Mouse (Mus musculus) heart, adult 18-20 months (tissue): Measurements from ENCODE around the gene Fabp7. TPM values are rescaled to one million over a fixed set of nuclear protein-coding genes. Genes with fewer than 3 reads are reported as not detected.

Source experiments
- DNase-seq, 2 experiments: peaks; one replicate each; pipeline ENCODE4 v3.0.0; 2021 to 2022; ENCODE audit warnings: mixed read lengths in 1 of 2
- total RNA-seq, 2 experiments: library from RNA; stranded (reverse); gene quantifications; 2 replicates each; pipeline ENCODE4 v1.2.3; 2021

The Fabp7 gene
- total RNA-seq, 2 experiments from 2014 or later = 0.36 to 1.0 TPM

GRCm38 (mm10) chr10:57807754-57808153, 23.1 kb downstream of the Fabp7 start:
- no peak for DNase-seq

- no peak for DNase-seq
Measured at GRCm38 (mm10) chr10:57812161-57812856, 27.6 kb downstream of the Fabp7 start.

GRCm38 (mm10) chr10:57814295-57814694, 29.6 kb downstream of the Fabp7 start:
- no peak for DNase-seq

GRCm38 (mm10) chr10:57815869-57816268, 31.2 kb downstream of the Fabp7 start:
- no peak for DNase-seq

GRCm38 (mm10) chr10:57819209-57819608, 34.5 kb downstream of the Fabp7 start:
- DNase-seq = no peak

GRCm38 (mm10) chr10:57822473-57822872, 37.8 kb downstream of the Fabp7 start:
- no peak for DNase-seq

GRCm38 (mm10) chr10:57828649-57829048, 44.0 kb downstream of the Fabp7 start:
- DNase-seq = no peak

- DNase-seq = no peak
Measured at GRCm38 (mm10) chr10:57829621-57830020, 44.9 kb downstream of the Fabp7 start.

- no peak for DNase-seq
Measured at GRCm38 (mm10) chr10:57835094-57835493, 50.4 kb downstream of the Fabp7 start.

- no peak for DNase-seq
Measured at GRCm38 (mm10) chr10:57835982-57836381, 51.3 kb downstream of the Fabp7 start.

Other genes starting within 250 kb of the Fabp7 start
- gene Pkib, start 152.9 kb upstream of the Fabp7 start, total RNA-seq = 1 to 10 TPM in 1 of 2 experiments, under 1 TPM in 1; 0.77 to 1.5 TPM
- gene Smpdl3a, start 9.5 kb downstream of the Fabp7 start, total RNA-seq = 10 to 100 TPM; 56.2 to 66.5 TPM